Mouse (Mus musculus) kidney, adult 2 months (tissue): ENCODE measurements around the gene Prr12. TPM values are rescaled to one million over a fixed set of nuclear protein-coding genes. Genes with fewer than 3 reads are reported as not detected.
A peak's percentile ranks its signal among the peaks of the same experiment; 100 is the strongest.

Source experiments
- DNase-seq: peaks from one replicate; pipeline ENCODE4 v3.0.0; 2021
- H3K27ac ChIP-seq: fragments of 200-500 bp; 2 replicates; pipeline ENCODE4 v1.5.1; 2012; ENCODE audit warnings: low read depth, low read length, control low read depth, inconsistent platforms; ENCODE audit not compliant: insufficient read depth
- H3K27me3 ChIP-seq: fragments of 200-500 bp; replicated peaks from 2 replicates; pipeline ENCODE4 v1.6.1; 2012; ENCODE audit warnings: mild to moderate bottlenecking, moderate library complexity, low read length, inconsistent platforms; ENCODE audit not compliant: control insufficient read depth, insufficient read depth
- H3K36me3 ChIP-seq: fragments of 200-500 bp; 2 replicates; pipeline ENCODE4 v1.6.1; 2012; ENCODE audit warnings: mild to moderate bottlenecking, moderate library complexity, low read length, inconsistent platforms; ENCODE audit not compliant: control insufficient read depth, insufficient read depth
- H3K4me1 ChIP-seq: fragments of 200-500 bp; 2 replicates; pipeline ENCODE4 v1.6.1; 2011; ENCODE audit warnings: low read length; ENCODE audit not compliant: control insufficient read depth, insufficient read depth
- H3K4me3 ChIP-seq: fragments of 200-500 bp; 2 replicates; pipeline ENCODE4 v1.5.1; 2011; ENCODE audit warnings: mild to moderate bottlenecking, low read depth, low read length, control low read depth; ENCODE audit not compliant: insufficient read depth
- CTCF ChIP-seq: fragments of 200-500 bp; conservative IDR thresholded peaks from 2 replicates; pipeline ENCODE4 v1.5.1; 2011; ENCODE audit warnings: low read depth, mild to moderate bottlenecking, control low read depth, low read length, moderate library complexity, mixed read lengths; ENCODE audit not compliant: insufficient read depth, insufficient read length
- POLR2A ChIP-seq: fragments of 200-500 bp; IDR thresholded peaks from one replicate; pipeline ENCODE4 v1.6.1; 2011; ENCODE audit warnings: low read depth, low read length, control low read depth
- WGBS: fragments of 180-500 bp; shearing (Covaris S2); methylation state at CpG from one replicate; pipeline ENCODE4 v1.1.7; 2018; 5-methylcytosine and 5-hydroxymethylcytosine counted together
- polyA plus RNA-seq: library from polyadenylated mRNA; depleted of rRNA; stranded (reverse); fragments of >200 nt; gene quantifications from 2 replicates; pipeline ENCODE4 v1.2.3, GENCODE M21; 2012; rRNA removed

Gene Prr12
- polyA plus RNA-seq, 1 experiment: 9.1 TPM

DNA sequence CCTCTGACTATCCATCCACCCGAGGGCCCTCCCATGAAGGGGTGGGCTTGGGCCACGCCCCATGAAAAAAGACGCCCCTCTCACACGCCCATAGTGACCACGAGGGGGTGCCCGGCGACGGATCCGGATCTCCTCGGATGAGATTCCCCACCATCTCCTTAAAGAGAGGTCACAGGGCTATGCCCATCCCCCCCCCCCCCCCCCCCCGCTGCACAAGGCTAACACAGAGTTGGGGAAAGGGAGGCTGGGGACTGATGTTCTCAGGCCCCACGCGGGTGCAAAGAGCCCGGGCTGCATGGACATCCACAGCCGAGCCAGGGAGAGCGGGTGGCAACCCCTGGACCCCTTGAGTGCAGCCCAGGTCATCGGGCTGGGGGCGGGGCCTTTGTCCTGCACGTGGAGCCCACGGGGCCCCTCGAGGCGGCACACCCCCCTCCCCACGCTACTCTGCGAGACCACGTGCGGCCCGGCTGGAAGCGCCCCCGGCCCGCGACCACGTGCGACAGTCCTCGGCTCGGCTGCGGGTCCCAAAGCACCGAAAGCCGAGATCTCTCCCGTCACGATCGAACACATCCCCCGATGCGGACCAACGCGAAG, 67.0 kb downstream of the Prr12 start:
- Histone ChIP-seq H3K27me3 (no peaks in the 10 kb centered on the region), H3K4me1 (peaks cover 8% of the 10 kb centered on the region; the same call in 1 of the 2 replicates), H3K27ac (peak overlapping the region; percentile 57), H3K36me3 (peaks cover 6% of the 10 kb centered on the region; the same call in 1 of the 2 replicates), H3K4me3 (peak overlapping the region; percentile 93)
- peak; percentile 67 for DNase-seq
- WGBS: under 1% methylated on average over 45 of the region's 45 CpGs
- TF ChIP-seq POLR2A (no peak), CTCF (no peak)

GRCm38 (mm10) chr7:44984833-44985164, 67.9 kb downstream of the Prr12 start:
- Histone ChIP-seq H3K4me1 (peaks cover 8% of the 10 kb centered on the region; the same call in 1 of the 2 replicates), H3K27ac (no peak overlapping the region), H3K36me3 (peaks cover 6% of the 10 kb centered on the region; the same call in 1 of the 2 replicates), H3K27me3 (no peaks in the 10 kb centered on the region), H3K4me3 (no peak overlapping the region)
- no peak for DNase-seq
- 45% methylated on average over 3 of the region's 3 CpGs for WGBS
- TF ChIP-seq POLR2A (no peak), CTCF (no peak)

- Histone ChIP-seq H3K4me1 (peaks cover 7% of the 10 kb centered on the region; the same call in 1 of the 2 replicates), H3K27me3 (no peaks in the 10 kb centered on the region), H3K36me3 (peaks cover 6% of the 10 kb centered on the region; the same call in 1 of the 2 replicates), H3K27ac (no peak overlapping the region), H3K4me3 (no peak overlapping the region)
- DNase-seq: no peak
- whole genome bisulfite sequencing: 74% methylated on average over 7 of the region's 7 CpGs
- no peak for TF ChIP-seq POLR2A
- no peak for TF ChIP-seq CTCF
Observed at GRCm38 (mm10) chr7:44983944-44984832, 68.5 kb downstream of the Prr12 start.

- Histone ChIP-seq H3K4me3 (no peak overlapping the region), H3K27ac (no peak overlapping the region), H3K27me3 (no peaks in the 10 kb centered on the region), H3K36me3 (peaks cover 6% of the 10 kb centered on the region; the same call in 1 of the 2 replicates), H3K4me1 (peaks cover 4% of the 10 kb centered on the region; the same call in 1 of the 2 replicates)
- DNase-seq: peak; percentile 90
- peak; percentile 97 for TF ChIP-seq CTCF
- TF ChIP-seq POLR2A: no peak
- 22% methylated on average over 6 of the region's 6 CpGs for WGBS
Observed at GRCm38 (mm10) chr7:44983085-44983484, 69.6 kb downstream of the Prr12 start.

GRCm38 (mm10) chr7:44981539-44981938, 71.1 kb downstream of the Prr12 start:
- H3K27me3 ChIP-seq: no peaks in the 10 kb centered on the region
- no peak overlapping the region for H3K27ac ChIP-seq
- no peaks in the 10 kb centered on the region for H3K4me1 ChIP-seq
- peaks cover 7% of the 10 kb centered on the region for H3K36me3 ChIP-seq
- H3K4me3 ChIP-seq: no peak overlapping the region
- no peak for TF ChIP-seq CTCF
- no peak for TF ChIP-seq POLR2A
- 94% methylated on average over 8 of the region's 8 CpGs for WGBS
- DNase-seq: no peak

- DNase-seq: no peak
- Histone ChIP-seq H3K27ac (no peak overlapping the region), H3K4me1 (peaks cover 3% of the 10 kb centered on the region; the same call in 1 of the 2 replicates), H3K27me3 (no peaks in the 10 kb centered on the region), H3K4me3 (no peak overlapping the region), H3K36me3 (peaks cover 7% of the 10 kb centered on the region)
- WGBS: 91% methylated on average over 3 of the region's 3 CpGs
- TF ChIP-seq CTCF (no peak), POLR2A (no peak)
Observed at GRCm38 (mm10) chr7:44978300-44978699, 74.4 kb downstream of the Prr12 start.

Other genes starting within 250 kb of the Prr12 start
- gene Nup62, start 236.8 kb downstream of the Prr12 start, polyA plus RNA-seq: 32.6 and 35.9 TPM in 2 replicates
- gene Il4i1, start 236.5 kb downstream of the Prr12 start, polyA plus RNA-seq: 1.5 and 9.7 TPM in 2 replicates
- gene Atf5, start 236.2 kb downstream of the Prr12 start, polyA plus RNA-seq: 42.1 and 57.2 TPM in 2 replicates
- 90.6 and 121 TPM in 2 replicates for gene Akt1s1, start 203.9 kb downstream of the Prr12 start, polyA plus RNA-seq
- gene Tbc1d17, start 203.8 kb downstream of the Prr12 start, polyA plus RNA-seq: 100 and 114 TPM in 2 replicates
- gene Pnkp, start 195.7 kb downstream of the Prr12 start, polyA plus RNA-seq: 44.9 and 53.4 TPM in 2 replicates
- gene Ptov1, start 183.1 kb downstream of the Prr12 start, polyA plus RNA-seq: 212 and 221 TPM in 2 replicates
- 164 and 181 TPM in 2 replicates for gene Med25, start 160.2 kb downstream of the Prr12 start, polyA plus RNA-seq
- gene Fuz, start 156.8 kb downstream of the Prr12 start, polyA plus RNA-seq: 59.2 and 70.9 TPM in 2 replicates
- gene Ap2a1, start 123.4 kb downstream of the Prr12 start, polyA plus RNA-seq: 58.0 and 70.6 TPM in 2 replicates
- gene Tsks, start 109.7 kb downstream of the Prr12 start, polyA plus RNA-seq: 0.11 and 0.65 TPM in 2 replicates
- 5.6 and 8.5 TPM in 2 replicates for gene Cpt1c, start 78.0 kb downstream of the Prr12 start, polyA plus RNA-seq
- 89.9 and 95.4 TPM in 2 replicates for gene Prmt1, start 66.3 kb downstream of the Prr12 start, polyA plus RNA-seq
- gene Irf3, start 55.2 kb downstream of the Prr12 start, polyA plus RNA-seq: 105 and 107 TPM in 2 replicates
- 20.0 and 21.4 TPM in 2 replicates for gene Bcl2l12, start 54.2 kb downstream of the Prr12 start, polyA plus RNA-seq
- gene Scaf1, start 36.5 kb downstream of the Prr12 start, polyA plus RNA-seq: 38.8 and 41.1 TPM in 2 replicates
- 82.3 and 84.1 TPM in 2 replicates for gene Rras, start 34.9 kb downstream of the Prr12 start, polyA plus RNA-seq
- 60.4 and 67.6 TPM in 2 replicates for gene Nosip, start 9.5 kb upstream of the Prr12 start, polyA plus RNA-seq
- gene Prrg2, start 9.8 kb upstream of the Prr12 start, polyA plus RNA-seq: 80.9 and 95.4 TPM in 2 replicates
- 67.0 and 68.7 TPM in 2 replicates for gene Rcn3, start 39.3 kb upstream of the Prr12 start, polyA plus RNA-seq
- gene Fcgrt, start 51.0 kb upstream of the Prr12 start, polyA plus RNA-seq: 240 and 244 TPM in 2 replicates
- 176 and 310 TPM in 2 replicates for gene Rps11, start 71.6 kb upstream of the Prr12 start, polyA plus RNA-seq
- gene Rpl13a, start 75.9 kb upstream of the Prr12 start, polyA plus RNA-seq: 1,329 and 1,360 TPM in 2 replicates
- gene Gm45713, start 83.3 kb upstream of the Prr12 start, polyA plus RNA-seq: 5.6 TPM in 2 replicates
- 36.8 and 37.7 TPM in 2 replicates for gene Flt3l, start 83.6 kb upstream of the Prr12 start, polyA plus RNA-seq
- 80.3 and 84.9 TPM in 2 replicates for gene Pih1d1, start 101.4 kb upstream of the Prr12 start, polyA plus RNA-seq
- gene Aldh16a1, start 101.7 kb upstream of the Prr12 start, polyA plus RNA-seq: 106 and 119 TPM in 2 replicates
- not detected in 2 replicates for gene Slc17a7, start 111.1 kb upstream of the Prr12 start, polyA plus RNA-seq
- gene Gfy, start 126.7 kb upstream of the Prr12 start, polyA plus RNA-seq: not detected in 2 replicates
- not detected in 2 replicates for gene Pth2, start 128.1 kb upstream of the Prr12 start, polyA plus RNA-seq
- gene Ccdc155, start 152.0 kb upstream of the Prr12 start, polyA plus RNA-seq: 0.04 and 0.05 TPM in 2 replicates
- gene Dkkl1, start 159.3 kb upstream of the Prr12 start, polyA plus RNA-seq: 0.39 and 0.54 TPM in 2 replicates
- gene Tead2, start 162.9 kb upstream of the Prr12 start, polyA plus RNA-seq: 10.0 and 13.2 TPM in 2 replicates
- gene Cd37, start 186.2 kb upstream of the Prr12 start, polyA plus RNA-seq: 7.9 and 30.1 TPM in 2 replicates
- 0.05 TPM in 1 of 2 replicates, not detected in the other for gene Slc6a16, start 188.2 kb upstream of the Prr12 start, polyA plus RNA-seq
- gene Slc6a21, start 224.6 kb upstream of the Prr12 start, polyA plus RNA-seq: 0.14 and 0.19 TPM in 2 replicates